Mouse (Mus musculus) forebrain, embryonic 13.5 days (tissue): ENCODE results near the gene Nprl2. TPM values are rescaled to one million over a fixed set of nuclear protein-coding genes. Genes with fewer than 3 reads are reported as not detected.
A peak's percentile ranks its signal among the peaks of the same experiment; 100 is the strongest.

Experiments used
- ATAC-seq: fragments of 200-750 bp; cut with Nextera tagmentation; 2 replicates; pipeline ENCODE4 v1.8.0; 2017
- H3K27ac ChIP-seq: fragments of 300-500 bp; sonication (generic); 2 replicates; pipeline ENCODE4 v1.5.1; 2015; ENCODE audit warnings: inconsistent platforms, mild to moderate bottlenecking, moderate library complexity
- H3K27me3 ChIP-seq: fragments of 300-500 bp; sonication (generic); 2 replicates; pipeline ENCODE4 v1.6.1; 2015; ENCODE audit warnings: mild to moderate bottlenecking, inconsistent platforms
- H3K36me3 ChIP-seq: fragments of 300-500 bp; sonication (generic); 2 replicates; pipeline ENCODE4 v1.6.1; 2015; ENCODE audit warnings: mild to moderate bottlenecking, inconsistent platforms; ENCODE audit not compliant: poor library complexity, severe bottlenecking
- H3K4me1 ChIP-seq: fragments of 300-500 bp; sonication (generic); 2 replicates; pipeline ENCODE4 v1.6.1; 2015; ENCODE audit warnings: inconsistent platforms
- H3K4me2 ChIP-seq: fragments of 300-500 bp; sonication (generic); 2 replicates; pipeline ENCODE4 v1.6.1; 2015; ENCODE audit warnings: inconsistent platforms, mild to moderate bottlenecking, moderate library complexity
- H3K4me3 ChIP-seq: fragments of 300-500 bp; sonication (generic); 2 replicates; pipeline ENCODE4 v1.5.1; 2015; ENCODE audit warnings: mild to moderate bottlenecking, inconsistent platforms
- H3K9ac ChIP-seq: fragments of 300-500 bp; sonication (generic); 2 replicates; pipeline ENCODE4 v1.6.1; 2015; ENCODE audit warnings: mild to moderate bottlenecking, inconsistent platforms
- H3K9me3 ChIP-seq: fragments of 300-500 bp; sonication (generic); replicated peaks from 2 replicates; pipeline ENCODE4 v1.6.1; 2016; ENCODE audit warnings: inconsistent platforms
- WGBS: fragments of 180-500 bp; shearing (Covaris S2); methylation state at CpG from one replicate; pipeline ENCODE4 v1.1.7; 2015; 5-methylcytosine and 5-hydroxymethylcytosine counted together
- polyA plus RNA-seq: library from polyadenylated mRNA; unstranded; fragments of >200 nt; fragmentation: Nextera tagmentation; extraction: Ambion mirVana; gene quantifications from 2 replicates; pipeline ENCODE4 v1.2.1, GENCODE M21; 2015

The Nprl2 gene
- polyA plus RNA-seq, 1 experiment from 2014 or later = 59.0 TPM

DNA sequence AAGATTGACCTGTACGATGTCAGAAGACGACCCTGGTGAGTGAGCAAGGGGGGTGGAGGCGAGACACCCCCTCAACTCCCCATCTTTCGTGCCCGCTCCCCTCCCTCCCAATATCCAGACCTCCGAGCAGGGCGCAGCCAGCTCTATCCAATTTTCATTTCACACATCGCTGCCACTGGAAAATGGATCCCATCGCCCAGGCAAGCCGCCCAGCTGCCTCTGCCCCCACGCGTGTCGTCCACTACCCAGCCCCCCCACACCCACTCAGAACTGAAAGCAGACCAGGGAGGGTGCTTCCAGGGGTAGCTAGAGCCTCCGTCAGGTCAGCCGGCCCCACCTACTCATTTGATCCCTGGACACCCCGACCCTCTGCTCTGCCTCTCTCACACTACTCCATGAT is 29.7 kb upstream of the Nprl2 start:
- ATAC-seq = no peak
- 44% methylated on average over 16 of the region's 16 CpGs for WGBS
- H3K9me3 ChIP-seq = no peaks in the 10 kb centered on the region
- H3K9ac ChIP-seq = peak overlapping the region; percentile 8; the same call in 1 of the 2 replicates
- peak overlapping the region; percentile 48 for H3K27ac ChIP-seq
- H3K27me3 ChIP-seq = 0 out of 2 replicates have a peak, but pooled peaks cover 3% of the 10 kb centered on the region
- H3K4me2 ChIP-seq = no peak overlapping the region
- H3K4me3 ChIP-seq = no peak overlapping the region
- no peaks in the 10 kb centered on the region for H3K36me3 ChIP-seq
- H3K4me1 ChIP-seq = peaks cover 55% of the 10 kb centered on the region

DNA sequence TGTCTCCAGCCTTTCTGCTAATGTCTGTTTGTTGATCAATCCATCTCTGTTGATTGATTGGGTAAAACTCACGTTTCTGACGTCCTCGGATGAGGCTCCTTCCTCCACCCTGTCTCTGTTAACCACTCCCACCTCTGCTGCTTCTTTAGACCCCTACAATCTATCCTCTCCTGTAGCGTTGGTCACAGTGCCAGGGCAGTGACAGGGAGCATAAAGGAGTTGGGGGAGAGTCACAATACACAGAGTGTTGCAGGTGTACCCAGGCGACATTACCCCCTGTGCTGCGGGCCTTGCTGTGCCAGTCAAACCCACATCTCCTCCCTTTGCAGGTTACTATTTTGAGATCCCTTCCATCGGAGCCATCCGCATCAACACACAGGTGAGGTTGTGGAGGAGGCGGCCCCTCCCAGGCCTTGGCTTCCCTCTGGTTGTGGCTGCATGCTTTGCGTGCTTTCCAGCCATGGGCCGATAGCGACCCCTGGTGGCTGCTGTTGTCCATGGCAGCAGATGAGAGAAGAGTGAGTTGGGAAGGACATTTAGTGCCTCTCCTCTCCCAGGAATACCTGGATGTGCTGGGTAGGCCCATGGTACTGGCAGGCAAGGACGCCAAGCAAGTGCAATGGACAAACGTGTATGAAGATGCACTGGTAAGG is 27.6 kb upstream of the Nprl2 start:
- no peak overlapping the region for H3K27ac ChIP-seq
- ATAC-seq = peak; percentile 65
- H3K27me3 ChIP-seq = 0 out of 2 replicates have a peak, but pooled peaks cover 3% of the 10 kb centered on the region
- no peak overlapping the region for H3K4me2 ChIP-seq
- no peak overlapping the region for H3K9ac ChIP-seq
- no peak overlapping the region for H3K4me3 ChIP-seq
- no peaks in the 10 kb centered on the region; the same call in 1 of the 2 replicates for H3K36me3 ChIP-seq
- H3K9me3 ChIP-seq = no peaks in the 10 kb centered on the region
- 28% methylated on average over 14 of the region's 14 CpGs for WGBS
- peaks cover 34% of the 10 kb centered on the region for H3K4me1 ChIP-seq

- WGBS = 46% methylated on average over 6 of the region's 6 CpGs
- peaks cover 25% of the 10 kb centered on the region for H3K4me1 ChIP-seq
- no peaks in the 10 kb centered on the region; the same call in 1 of the 2 replicates for H3K36me3 ChIP-seq
- no peak overlapping the region for H3K4me2 ChIP-seq
- no peak overlapping the region for H3K27ac ChIP-seq
- peaks cover 11% of the 10 kb centered on the region for H3K27me3 ChIP-seq
- no peak overlapping the region for H3K9ac ChIP-seq
- no peak for ATAC-seq
- H3K9me3 ChIP-seq = no peaks in the 10 kb centered on the region
- no peak overlapping the region for H3K4me3 ChIP-seq
These were observed 21.7 kb upstream of the Nprl2 start for GRCm38 (mm10) chr9:107520331-107520730.

GRCm38 (mm10) chr9:107521190-107521589 is 20.8 kb upstream of the Nprl2 start:
- H3K27me3 ChIP-seq = peaks cover 19% of the 10 kb centered on the region
- H3K36me3 ChIP-seq = no peaks in the 10 kb centered on the region; the same call in 1 of the 2 replicates
- WGBS = 63% methylated on average over 5 of the region's 5 CpGs
- ATAC-seq = peak; percentile 30; the same call in 1 of the 2 replicates
- no peak overlapping the region for H3K4me3 ChIP-seq
- H3K27ac ChIP-seq = no peak overlapping the region
- H3K4me1 ChIP-seq = peaks cover 26% of the 10 kb centered on the region
- no peak overlapping the region for H3K4me2 ChIP-seq
- no peaks in the 10 kb centered on the region for H3K9me3 ChIP-seq
- H3K9ac ChIP-seq = no peak overlapping the region

GRCm38 (mm10) chr9:107521711-107522399 is 20.2 kb upstream of the Nprl2 start:
- ATAC-seq = peak; percentile 32; the same call in 1 of the 2 replicates
- peaks cover 32% of the 10 kb centered on the region for H3K4me1 ChIP-seq
- no peaks in the 10 kb centered on the region for H3K9me3 ChIP-seq
- peaks cover 26% of the 10 kb centered on the region for H3K27me3 ChIP-seq
- H3K4me2 ChIP-seq = peak overlapping the region; percentile 29
- no peaks in the 10 kb centered on the region; the same call in 1 of the 2 replicates for H3K36me3 ChIP-seq
- 23% methylated on average over 25 of the region's 25 CpGs for WGBS
- H3K4me3 ChIP-seq = no peak overlapping the region
- peak overlapping the region; percentile 43; the same call in 1 of the 2 replicates for H3K9ac ChIP-seq
- H3K27ac ChIP-seq = no peak overlapping the region; the same call in 1 of the 2 replicates

DNA sequence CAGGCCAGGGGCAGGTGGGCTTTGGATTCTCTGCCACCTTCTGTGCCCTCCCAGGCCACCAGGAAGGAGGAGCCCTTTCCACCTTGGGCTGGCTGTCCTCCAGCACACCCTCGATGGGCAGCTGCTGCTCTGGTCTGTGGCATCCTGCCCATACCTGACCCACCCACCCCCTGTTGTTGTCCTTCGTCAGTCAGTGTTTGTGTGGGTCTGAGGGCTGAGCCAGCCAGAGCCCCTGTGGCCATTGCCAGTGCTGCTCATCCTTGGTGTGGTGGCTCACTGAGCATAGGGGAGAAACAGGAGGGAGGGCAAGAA is 19.7 kb upstream of the Nprl2 start:
- H3K27me3 ChIP-seq = peaks cover 31% of the 10 kb centered on the region

DNA sequence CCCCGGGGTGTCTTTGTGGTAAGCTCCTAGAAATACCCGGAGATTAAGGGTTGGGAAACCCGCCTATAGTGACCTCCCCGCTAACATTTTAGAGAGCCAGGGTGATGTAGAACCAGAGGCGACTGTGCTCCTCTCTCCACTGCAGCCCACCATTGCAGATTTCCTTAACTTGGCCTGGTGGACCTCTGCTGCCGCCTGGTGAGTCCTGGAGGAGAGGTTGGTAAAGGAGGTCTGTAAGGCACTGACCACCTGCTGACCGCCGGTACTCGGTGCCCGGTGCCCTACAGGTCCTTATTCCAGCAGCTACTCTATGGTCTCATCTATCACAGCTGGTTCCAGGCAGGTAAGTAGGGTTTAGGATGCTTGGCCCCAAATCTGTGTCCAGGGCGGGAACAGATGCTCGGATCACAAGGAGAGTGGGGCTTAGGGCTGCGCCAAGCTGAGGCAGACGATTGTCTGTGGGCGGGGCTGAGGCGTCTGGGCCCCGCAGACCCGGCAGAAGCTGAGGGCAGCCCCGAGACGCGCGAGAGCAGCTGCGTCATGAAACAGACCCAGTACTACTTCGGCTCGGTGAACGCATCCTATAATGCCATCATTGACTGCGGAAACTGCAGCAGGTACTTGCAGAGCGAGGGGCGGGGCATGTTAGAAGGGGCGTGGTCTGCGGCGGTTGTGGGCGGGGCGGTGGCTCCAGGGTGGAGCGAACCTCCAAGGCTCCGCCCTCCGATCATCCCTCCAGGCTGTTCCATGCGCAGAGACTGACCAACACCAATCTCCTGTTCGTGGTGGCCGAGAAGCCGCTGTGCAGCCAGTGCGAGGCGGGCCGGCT is 15.6 kb upstream of the Nprl2 start:
- Histone ChIP-seq H3K9me3 (no peaks in the 10 kb centered on the region), H3K27me3 (peaks cover 45% of the 10 kb centered on the region), H3K4me3 (peak overlapping the region; percentile 36), H3K27ac (no peak overlapping the region), H3K4me2 (peak overlapping the region; percentile 56), H3K36me3 (no peaks in the 10 kb centered on the region), H3K9ac (no peak overlapping the region), H3K4me1 (peaks cover 25% of the 10 kb centered on the region)
- 6% methylated on average over 44 of the region's 44 CpGs for whole genome bisulfite sequencing
- peak; percentile 54 for ATAC-seq

More for the DNA sequence above, 19.7 kb upstream of the Nprl2 start:
- no peak overlapping the region; the same call in 1 of the 2 replicates for H3K27ac ChIP-seq
- 25% methylated on average over 2 of the region's 2 CpGs for WGBS
- H3K4me3 ChIP-seq = no peak overlapping the region
- 0 out of 2 replicates have a peak, but pooled peaks have one; percentile 3 for ATAC-seq
- peak overlapping the region; percentile 43; the same call in 1 of the 2 replicates for H3K9ac ChIP-seq
- peak overlapping the region; percentile 29 for H3K4me2 ChIP-seq
- no peaks in the 10 kb centered on the region for H3K9me3 ChIP-seq
- H3K4me1 ChIP-seq = peaks cover 37% of the 10 kb centered on the region
- no peaks in the 10 kb centered on the region; the same call in 1 of the 2 replicates for H3K36me3 ChIP-seq

DNA sequence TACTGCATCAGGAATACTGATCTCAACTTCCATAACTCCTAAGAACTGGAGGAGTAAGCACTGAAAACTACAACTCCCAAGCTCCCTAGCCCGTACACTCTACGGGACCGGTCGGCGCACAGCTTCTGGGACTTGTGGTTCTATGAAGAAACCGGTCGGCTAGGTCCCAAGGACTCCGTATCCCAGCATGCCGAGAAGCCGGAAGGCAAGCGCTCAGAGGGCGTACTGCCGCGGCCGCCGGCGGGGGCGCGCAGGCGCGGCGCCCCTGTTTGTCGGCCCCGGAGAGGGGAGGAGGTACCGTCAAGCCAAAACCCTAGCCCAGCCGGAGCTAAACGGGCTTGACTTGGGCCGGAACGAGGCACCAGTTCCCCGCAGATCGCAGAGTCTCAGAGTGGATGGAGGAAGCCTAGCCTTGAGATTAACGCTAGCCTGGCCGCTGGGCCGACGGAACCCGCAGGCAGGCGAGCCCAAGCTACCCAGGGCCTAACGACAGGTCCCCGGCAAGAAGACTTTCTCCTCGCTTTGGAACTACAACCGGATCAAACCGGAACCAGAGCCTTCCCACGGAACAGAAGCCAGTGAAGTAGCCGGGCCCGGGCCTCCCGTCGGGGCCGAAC is 8.1 kb upstream of the Nprl2 start, which contains the start of gene Tmem115:
Gene Tmem115 (plus strand): TSS at position 155 of the 617 bp plus-strand sequence.
- Histone ChIP-seq H3K36me3 (peaks cover 16% of the 10 kb centered on the region), H3K9ac (peak within 1 kb of the TSS; percentile 94), H3K27ac (peak within 1 kb of the TSS; percentile 44), H3K4me2 (peak within 1 kb of the TSS; percentile 99), H3K4me3 (peak within 1 kb of the TSS; percentile 94), H3K4me1 (peaks cover 36% of the 10 kb centered on the region), H3K27me3 (0 out of 2 replicates have a peak, but pooled peaks cover 6% of the 10 kb centered on the region), H3K9me3 (no peaks in the 10 kb centered on the region)
- ATAC-seq = peak; percentile 99
- WGBS = under 1% methylated on average over 48 of the region's 48 CpGs

DNA sequence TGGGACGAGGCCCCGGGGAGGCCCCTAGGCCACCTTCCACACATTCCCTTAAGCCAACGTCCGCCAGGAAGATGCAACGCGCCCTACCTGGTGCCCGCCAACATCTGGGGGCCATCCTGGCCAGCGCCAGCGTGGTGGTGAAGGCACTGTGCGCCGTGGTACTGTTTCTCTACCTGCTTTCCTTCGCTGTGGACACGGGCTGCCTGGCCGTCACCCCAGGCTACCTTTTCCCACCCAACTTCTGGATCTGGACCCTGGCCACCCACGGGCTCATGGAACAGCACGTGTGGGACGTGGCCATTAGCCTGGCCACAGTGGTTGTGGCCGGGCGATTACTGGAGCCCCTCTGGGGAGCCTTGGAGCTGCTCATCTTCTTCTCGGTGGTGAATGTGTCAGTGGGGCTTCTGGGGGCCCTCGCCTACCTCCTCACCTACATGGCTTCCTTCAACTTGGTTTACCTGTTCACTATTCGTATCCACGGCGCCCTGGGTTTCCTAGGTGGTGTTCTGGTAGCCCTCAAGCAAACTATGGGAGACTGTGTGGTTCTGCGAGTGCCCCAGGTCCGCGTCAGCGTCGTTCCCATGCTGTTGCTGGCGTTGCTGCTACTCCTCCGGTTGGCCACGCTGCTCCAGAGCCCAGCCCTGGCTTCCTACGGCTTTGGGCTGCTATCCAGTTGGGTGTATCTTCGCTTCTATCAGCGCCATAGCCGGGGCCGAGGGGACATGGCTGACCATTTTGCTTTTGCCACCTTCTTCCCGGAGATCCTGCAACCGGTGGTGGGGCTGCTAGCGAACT is 7.4 kb upstream of the Nprl2 start:
- no peak for ATAC-seq

GRCm38 (mm10) chr9:107538231-107538630 is 3.8 kb upstream of the Nprl2 start:
- WGBS = 90% methylated on average over 7 of the region's 7 CpGs
- no peak overlapping the region for H3K4me3 ChIP-seq
- H3K9me3 ChIP-seq = no peaks in the 10 kb centered on the region
- H3K36me3 ChIP-seq = peaks cover 32% of the 10 kb centered on the region
- H3K4me2 ChIP-seq = no peak overlapping the region
- H3K27ac ChIP-seq = no peak overlapping the region
- ATAC-seq = no peak
- peaks cover 57% of the 10 kb centered on the region for H3K4me1 ChIP-seq
- no peaks in the 10 kb centered on the region for H3K27me3 ChIP-seq
- H3K9ac ChIP-seq = no peak overlapping the region

More for the DNA sequence above, 7.4 kb upstream of the Nprl2 start:
- Histone ChIP-seq H3K4me2 (peak overlapping the region; percentile 99), H3K4me3 (peak overlapping the region; percentile 94), H3K9ac (peak overlapping the region; percentile 94), H3K9me3 (no peaks in the 10 kb centered on the region), H3K4me1 (peaks cover 36% of the 10 kb centered on the region), H3K36me3 (peaks cover 23% of the 10 kb centered on the region), H3K27me3 (0 out of 2 replicates have a peak, but pooled peaks cover 6% of the 10 kb centered on the region), H3K27ac (peak overlapping the region; percentile 44)
- WGBS = under 1% methylated on average over 40 of the region's 40 CpGs

GRCm38 (mm10) chr9:107538711-107539110 is 3.3 kb upstream of the Nprl2 start:
- Histone ChIP-seq H3K4me3 (no peak overlapping the region), H3K27me3 (no peaks in the 10 kb centered on the region), H3K4me1 (peaks cover 55% of the 10 kb centered on the region), H3K27ac (no peak overlapping the region), H3K9me3 (no peaks in the 10 kb centered on the region), H3K9ac (no peak overlapping the region), H3K36me3 (peaks cover 36% of the 10 kb centered on the region), H3K4me2 (no peak overlapping the region)
- WGBS = 90% methylated on average over 3 of the region's 3 CpGs
- no peak for ATAC-seq
